Mouse (Mus musculus) liver, adult 2 months (tissue): Measurements from ENCODE around the gene Ceacam9. TPM values are rescaled to one million over a fixed set of nuclear protein-coding genes. Genes with fewer than 3 reads are reported as not detected.
"Not testable (repeated sequence)": the region's sequence is repeated elsewhere in the genome, so short reads cannot be mapped to it uniquely, and the experiment has no call there.

ENCODE experiments used
- DNase-seq: peaks from one replicate; pipeline ENCODE4 v3.0.0-alpha.2; 2011; ENCODE audit warnings: low read depth, low spot score; ENCODE audit errors: extremely low read depth
- H3K27ac ChIP-seq: fragments of 200-500 bp; replicated peaks from 2 replicates; pipeline ENCODE4 v1.5.1; 2012; ENCODE audit warnings: low read depth, mild to moderate bottlenecking, control low read depth, inconsistent platforms, low read length; ENCODE audit not compliant: insufficient read depth
- H3K27me3 ChIP-seq: fragments of 200-500 bp; 2 replicates; pipeline ENCODE4 v1.6.1; 2012; ENCODE audit warnings: mild to moderate bottlenecking, moderate library complexity, low read length, inconsistent platforms; ENCODE audit not compliant: control insufficient read depth, insufficient read depth
- H3K36me3 ChIP-seq: fragments of 200-500 bp; 2 replicates; pipeline ENCODE4 v1.6.1; 2012; ENCODE audit warnings: low read length, inconsistent platforms; ENCODE audit not compliant: control insufficient read depth, insufficient read depth
- H3K4me1 ChIP-seq: fragments of 200-500 bp; 2 replicates; pipeline ENCODE4 v1.6.1; 2011; ENCODE audit warnings: low read length; ENCODE audit not compliant: control insufficient read depth, insufficient read depth
- H3K4me3 ChIP-seq: fragments of 200-500 bp; 2 replicates; pipeline ENCODE4 v1.5.1; 2011; ENCODE audit warnings: low read depth, mild to moderate bottlenecking, control low read depth, low read length, moderate library complexity; ENCODE audit not compliant: insufficient read depth
- H3K79me2 ChIP-seq: fragments of 200-500 bp; 2 replicates; pipeline ENCODE4 v1.6.1; 2012; ENCODE audit warnings: inconsistent platforms, mild to moderate bottlenecking, low read length, moderate library complexity; ENCODE audit not compliant: control insufficient read depth, insufficient read depth
- H3K9ac ChIP-seq: fragments of 200-500 bp; 2 replicates; pipeline ENCODE4 v1.6.1; 2012; ENCODE audit warnings: low read depth, mild to moderate bottlenecking, control low read depth, inconsistent platforms, low read length
- CTCF ChIP-seq: fragments of 200-500 bp; IDR thresholded peaks from 2 replicates; pipeline ENCODE4 v1.5.1; 2011; ENCODE audit warnings: low read depth, low read length, control low read depth
- POLR2A ChIP-seq: fragments of 200-500 bp; IDR thresholded peaks from 2 replicates; pipeline ENCODE4 v1.6.1; 2011; ENCODE audit warnings: low read length, control low read depth; ENCODE audit not compliant: insufficient read depth; ENCODE audit errors: extremely low read depth
- WGBS: fragments of 180-500 bp; shearing (Covaris S2); methylation state at CpG from one replicate; pipeline ENCODE4 v1.1.7; 2018; 5-methylcytosine and 5-hydroxymethylcytosine counted together
- polyA plus RNA-seq: library from polyadenylated mRNA; depleted of rRNA; stranded (reverse); fragments of >200 nt; gene quantifications from 2 replicates; pipeline ENCODE4 v1.2.3, GENCODE M21; 2012
- total RNA-seq: library from RNA; depleted of rRNA; stranded (reverse); fragments of >200 nt; gene quantifications from 2 replicates; pipeline ENCODE4 v1.2.3, GENCODE M21; 2014

Ceacam9 gene
- total and polyA plus RNA-seq, 2 experiments, result not detected

DNA sequence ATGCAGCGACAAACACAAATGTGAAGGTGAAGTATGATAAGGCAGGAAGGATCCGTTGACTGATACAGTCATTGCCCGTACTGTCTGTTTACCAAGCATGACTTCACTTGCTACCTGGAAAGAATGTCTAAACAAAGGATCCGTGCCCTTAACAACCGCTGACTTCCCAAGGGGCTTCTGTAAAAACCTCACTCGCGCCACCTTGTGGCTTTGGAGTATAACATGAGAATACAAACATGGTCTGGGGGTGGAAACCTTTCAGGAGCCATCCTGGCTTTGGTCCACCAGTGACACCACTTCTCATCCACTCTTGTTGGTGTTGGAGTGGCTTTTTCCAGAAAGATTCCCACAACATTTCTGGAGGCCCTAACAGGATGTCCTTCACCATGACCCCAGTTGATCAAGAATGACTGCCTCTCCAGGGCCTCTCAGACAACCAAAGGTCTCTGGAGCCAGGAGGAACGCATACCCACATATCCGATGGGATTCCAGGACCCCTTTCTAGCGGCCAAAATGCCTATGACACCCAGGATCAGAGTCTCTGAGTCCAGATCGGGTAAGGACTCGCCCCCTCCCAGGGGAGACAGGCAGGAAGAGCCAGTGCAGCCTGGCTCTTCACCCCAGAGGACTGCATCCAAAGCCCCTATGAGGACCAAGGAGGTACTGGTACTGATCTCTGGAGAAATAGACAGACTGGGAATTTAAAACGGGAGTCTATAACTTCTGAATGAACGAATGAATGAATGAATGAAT is 7.0 kb downstream of the Ceacam9 start:
- no peaks in the 10 kb centered on the region for H3K27me3 ChIP-seq
- no peaks in the 10 kb centered on the region for H3K79me2 ChIP-seq
- TF ChIP-seq CTCF (peak; percentile 52; the same call in 1 of the 2 replicates), POLR2A (no peak)
- H3K9ac ChIP-seq, result no peak overlapping the region; the same call in 1 of the 2 replicates
- H3K4me3 ChIP-seq, result no peak overlapping the region
- no peak overlapping the region for H3K27ac ChIP-seq
- DNase-seq, result peak; percentile 19
- WGBS, result 21% methylated on average over 14 of the region's 14 CpGs
- H3K4me1 ChIP-seq, result peaks cover 6% of the 10 kb centered on the region
- no peaks in the 10 kb centered on the region for H3K36me3 ChIP-seq

- H3K4me1 ChIP-seq, H3K4me3 ChIP-seq, H3K9ac ChIP-seq, H3K27ac ChIP-seq, H3K27me3 ChIP-seq, H3K79me2 ChIP-seq, H3K36me3 ChIP-seq: not testable (repeated sequence)
- DNase-seq, result peak; percentile 56
- WGBS, result under 1% methylated on average over 7 of the region's 7 CpGs
These were observed 7.8 kb downstream of the Ceacam9 start for GRCm38 (mm10) chr7:16729563-16729962.

- Histone ChIP-seq H3K27ac (no peak overlapping the region), H3K79me2 (no peaks in the 10 kb centered on the region), H3K27me3 (no peaks in the 10 kb centered on the region), H3K4me1 (peaks cover 6% of the 10 kb centered on the region), H3K4me3 (no peak overlapping the region), H3K36me3 (no peaks in the 10 kb centered on the region), H3K9ac (no peak overlapping the region)
- WGBS, result 91% methylated on average over 6 of the region's 6 CpGs
- TF ChIP-seq POLR2A (no peak), CTCF (no peak)
- DNase-seq, result no peak
These were observed 9.1 kb downstream of the Ceacam9 start for GRCm38 (mm10) chr7:16730791-16731190.

GRCm38 (mm10) chr7:16731893-16732422 is 10.2 kb downstream of the Ceacam9 start:
- Histone ChIP-seq H3K79me2 (no peaks in the 10 kb centered on the region), H3K4me3 (no peak overlapping the region), H3K36me3 (no peaks in the 10 kb centered on the region), H3K9ac (no peak overlapping the region), H3K27ac (no peak overlapping the region), H3K27me3 (no peaks in the 10 kb centered on the region), H3K4me1 (peaks cover 6% of the 10 kb centered on the region)
- no peak for DNase-seq
- TF ChIP-seq CTCF (no peak), POLR2A (no peak)
- WGBS, result 44% methylated on average over 7 of the region's 7 CpGs

- Histone ChIP-seq H3K4me3 (no peak overlapping the region), H3K9ac (no peak overlapping the region)
These were observed 15.9 kb downstream of the Ceacam9 start for GRCm38 (mm10) chr7:16737606-16738072.

DNA sequence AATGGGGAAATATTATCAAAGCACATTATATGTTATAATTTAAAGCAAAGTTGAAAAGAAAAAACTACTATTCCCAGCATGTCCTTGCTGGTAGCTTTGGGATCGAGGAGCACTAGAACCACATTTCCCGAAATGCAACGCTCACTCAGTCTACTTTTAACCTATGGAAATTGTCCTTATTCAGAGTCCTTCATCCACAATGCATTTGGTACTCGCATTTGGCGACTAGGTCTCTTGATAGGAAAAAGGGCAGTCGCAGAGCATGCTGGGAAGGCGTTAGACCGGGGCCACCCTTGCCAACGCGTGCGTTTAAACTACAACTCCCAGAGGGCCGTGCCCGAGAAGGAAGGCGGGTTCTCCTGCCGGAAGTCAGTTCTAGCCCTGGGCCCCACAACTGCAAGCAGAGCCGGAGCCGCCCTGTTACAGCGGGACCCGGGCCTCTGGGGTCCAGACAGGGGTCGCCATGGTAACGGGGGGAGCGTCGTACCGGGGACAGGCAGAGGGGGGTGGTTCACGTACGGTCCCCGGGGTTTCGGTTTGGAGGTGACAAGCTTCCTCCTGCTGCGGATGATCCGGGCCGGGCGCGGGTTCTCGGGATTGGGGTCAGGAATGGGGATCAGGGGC is 16.5 kb downstream of the Ceacam9 start, which contains the start of gene Ap2s1:
Ap2s1 (plus strand) TSS at position 338 of the 624 bp plus-strand sequence.
- WGBS, result under 1% methylated on average over 34 of the region's 34 CpGs
- peak; percentile 98 for DNase-seq
- no peaks in the 10 kb centered on the region for H3K36me3 ChIP-seq
- H3K9ac ChIP-seq, result peak within 1 kb of the TSS; percentile 99
- H3K79me2 ChIP-seq, result peaks cover 17% of the 10 kb centered on the region; the same call in 1 of the 2 replicates
- peaks cover 8% of the 10 kb centered on the region for H3K4me1 ChIP-seq
- H3K27ac ChIP-seq, result peak within 1 kb of the TSS; percentile 54
- H3K4me3 ChIP-seq, result peak within 1 kb of the TSS; percentile 99
- TF ChIP-seq POLR2A (peak; percentile 49; the same call in 1 of the 2 replicates), CTCF (no peak)
- H3K27me3 ChIP-seq, result no peaks in the 10 kb centered on the region

More at GRCm38 (mm10) chr7:16737606-16738072, 15.9 kb downstream of the Ceacam9 start:
- DNase-seq, result no peak
- Histone ChIP-seq H3K27me3 (no peaks in the 10 kb centered on the region), H3K27ac (no peak overlapping the region), H3K36me3 (no peaks in the 10 kb centered on the region), H3K4me1 (peaks cover 8% of the 10 kb centered on the region), H3K79me2 (peaks cover 17% of the 10 kb centered on the region; the same call in 1 of the 2 replicates)
- TF ChIP-seq POLR2A (no peak), CTCF (no peak)
- WGBS, result 50% methylated on average over 10 of the region's 10 CpGs
